Mouse (Mus musculus): ENCODE results near the gene Hspa4l.
"Not testable (repeated sequence)": the region's sequence is repeated elsewhere in the genome, so short reads cannot be mapped to it uniquely, and the experiment has no call there.

Hspa4l gene

GRCm38 (mm10) chr3:40813275-40813674, 69.0 kb downstream of the Hspa4l start:
- DNase-seq (ENCODE audit: low spot score), result no peak

- not testable (repeated sequence) for DNase-seq (ENCODE audit: low spot score)
Observed at GRCm38 (mm10) chr3:40845521-40845920, 101.2 kb downstream of the Hspa4l start.
